Mouse (Mus musculus): ENCODE data around the gene Pip4k2c. TPM values are rescaled to one million over a fixed set of nuclear protein-coding genes. Genes with fewer than 3 reads are reported as not detected.

The Pip4k2c gene
- polyA plus RNA-seq, 1 experiment: 22.2 TPM

DNA sequence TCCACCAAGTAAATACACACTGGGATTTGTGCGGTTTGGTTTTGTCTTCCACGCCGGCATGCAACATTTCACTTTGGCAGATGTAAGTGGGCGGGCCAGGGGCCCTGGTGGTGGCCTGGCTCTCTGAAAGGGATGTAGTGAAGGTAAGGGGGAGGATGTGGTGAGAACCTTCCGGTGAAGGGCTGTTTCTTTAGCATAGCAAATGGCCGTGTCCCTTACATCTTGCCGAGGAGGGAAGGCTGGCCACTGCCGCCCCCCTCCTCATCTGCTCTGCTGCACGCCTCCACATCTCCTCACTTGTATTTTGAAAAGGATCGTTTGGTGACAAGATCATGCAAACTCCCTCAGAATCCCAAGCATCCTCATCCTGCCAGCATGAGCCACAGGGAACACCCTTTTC is 14.3 kb upstream of the Pip4k2c start:
- 8% methylated on average over 10 of the region's 10 CpGs for WGBS
- no peak overlapping the region for H3K27ac ChIP-seq (ENCODE audit: insufficient read depth, low read length)
- no peak overlapping the region for H3K4me3 ChIP-seq (ENCODE audit: extremely low read depth, insufficient read depth, insufficient read length)
- TF ChIP-seq CTCF (IDR thresholded peaks at IDR 0.05; ENCODE audit: extremely low read depth, insufficient read depth, insufficient read length, insufficient replicate concordance) (no peak), POLR2A (IDR thresholded peaks at IDR 0.05; ENCODE audit: low read depth, low read length) (no peak)
- DNase-seq (ENCODE audit: low read depth in 1 of 2, low spot score in 2 of 2): peak in 1 of 2 experiments; percentile 45
- no peaks in the 10 kb centered on the region for H3K36me3 ChIP-seq (ENCODE audit: control insufficient read depth, insufficient read depth, low read length)
- peaks cover 3% of the 10 kb centered on the region; the same call in 1 of the 2 replicates for H3K4me1 ChIP-seq (ENCODE audit: control insufficient read depth, insufficient read depth, insufficient read length)
- no peaks in the 10 kb centered on the region for H3K27me3 ChIP-seq (ENCODE audit: control insufficient read depth, insufficient read depth, low read length)

DNA sequence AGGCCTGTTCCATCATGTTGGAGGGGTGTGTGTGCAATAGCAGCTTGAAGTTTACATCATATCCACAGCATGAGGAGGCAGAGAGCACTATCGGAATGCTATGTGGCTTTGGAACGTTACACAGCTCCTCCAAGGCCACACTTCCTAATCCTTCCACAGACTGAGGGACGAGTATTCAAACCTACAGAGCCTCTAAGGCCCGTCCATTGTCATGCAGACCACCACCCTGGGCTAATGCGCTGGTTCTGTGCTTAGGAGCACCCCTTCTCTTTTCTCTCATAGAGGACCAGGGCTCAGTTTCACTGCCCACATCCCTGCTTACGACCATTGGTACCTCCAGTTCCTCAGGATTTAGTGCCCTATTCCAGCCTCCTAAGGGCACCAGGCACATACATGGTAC is 13.8 kb upstream of the Pip4k2c start:
- Histone ChIP-seq H3K4me3 (ENCODE audit: extremely low read depth, insufficient read depth, insufficient read length) (no peak overlapping the region), H3K4me1 (ENCODE audit: control insufficient read depth, insufficient read depth, insufficient read length) (peaks cover 3% of the 10 kb centered on the region; the same call in 1 of the 2 replicates), H3K27ac (ENCODE audit: insufficient read depth, low read length) (no peak overlapping the region), H3K36me3 (ENCODE audit: control insufficient read depth, insufficient read depth, low read length) (no peaks in the 10 kb centered on the region), H3K27me3 (ENCODE audit: control insufficient read depth, insufficient read depth, low read length) (no peaks in the 10 kb centered on the region)
- 69% methylated on average over 6 of the region's 6 CpGs for WGBS
- DNase-seq (ENCODE audit: low read depth in 1 of 2, low spot score in 2 of 2): no peak
- TF ChIP-seq CTCF (IDR thresholded peaks at IDR 0.05; ENCODE audit: extremely low read depth, insufficient read depth, insufficient read length, insufficient replicate concordance) (no peak), POLR2A (IDR thresholded peaks at IDR 0.05; ENCODE audit: low read depth, low read length) (no peak)

DNA sequence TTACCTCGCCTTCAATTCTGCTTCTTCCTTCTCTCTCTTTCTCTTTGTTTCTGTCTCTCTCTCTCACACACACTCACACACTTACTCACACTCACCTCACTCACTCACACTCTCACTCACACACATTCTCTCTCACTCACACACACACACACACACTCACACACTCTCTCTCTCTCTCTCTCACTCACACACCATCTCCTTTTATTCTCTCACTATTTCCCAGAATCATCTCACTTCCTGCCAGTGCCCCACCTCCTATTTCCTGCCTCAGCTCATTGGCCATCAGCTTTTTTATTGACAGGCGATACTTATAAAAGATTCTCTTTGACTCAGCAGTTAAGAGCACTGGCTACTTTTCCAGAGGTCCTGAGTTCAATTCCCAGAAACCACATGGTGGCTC is 7.0 kb upstream of the Pip4k2c start:
- no peaks in the 10 kb centered on the region for H3K4me1 ChIP-seq (ENCODE audit: control insufficient read depth, insufficient read depth, insufficient read length)
- H3K27me3 ChIP-seq (ENCODE audit: control insufficient read depth, insufficient read depth, low read length): no peaks in the 10 kb centered on the region
- no peaks in the 10 kb centered on the region for H3K36me3 ChIP-seq (ENCODE audit: control insufficient read depth, insufficient read depth, low read length)
- 87% methylated on average over 2 of the region's 2 CpGs for WGBS
- no peak for TF ChIP-seq POLR2A (IDR thresholded peaks at IDR 0.05; ENCODE audit: low read depth, low read length)
- TF ChIP-seq CTCF (IDR thresholded peaks at IDR 0.05; ENCODE audit: extremely low read depth, insufficient read depth, insufficient read length, insufficient replicate concordance): no peak
- no peak overlapping the region for H3K27ac ChIP-seq (ENCODE audit: insufficient read depth, low read length)
- H3K4me3 ChIP-seq (ENCODE audit: extremely low read depth, insufficient read depth, insufficient read length): no peak overlapping the region
- DNase-seq (ENCODE audit: low read depth in 1 of 2, low spot score in 2 of 2): no peak

DNA sequence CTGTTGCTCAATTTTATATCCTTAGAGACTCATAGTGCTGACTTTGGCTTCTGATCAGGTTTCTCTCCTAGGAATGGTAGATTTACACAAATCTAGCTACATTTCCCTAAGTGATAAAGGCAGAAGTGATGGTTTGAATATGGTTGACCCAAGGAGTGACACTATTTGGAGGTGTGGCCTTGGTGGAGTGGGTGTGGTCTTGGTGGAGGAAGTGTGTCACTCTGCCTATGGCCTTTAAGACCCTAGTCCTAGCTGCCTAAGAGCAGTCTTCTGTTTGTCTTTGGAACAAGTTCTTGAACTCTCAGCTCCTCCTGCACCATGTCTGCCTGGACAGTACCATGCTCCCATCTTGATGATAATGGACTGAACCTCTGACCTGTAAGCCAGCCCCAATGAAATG is 5.8 kb upstream of the Pip4k2c start:
- Histone ChIP-seq H3K27me3 (ENCODE audit: control insufficient read depth, insufficient read depth, low read length) (no peaks in the 10 kb centered on the region), H3K4me1 (ENCODE audit: control insufficient read depth, insufficient read depth, insufficient read length) (no peaks in the 10 kb centered on the region), H3K36me3 (ENCODE audit: control insufficient read depth, insufficient read depth, low read length) (no peaks in the 10 kb centered on the region), H3K4me3 (ENCODE audit: extremely low read depth, insufficient read depth, insufficient read length) (no peak overlapping the region), H3K27ac (ENCODE audit: insufficient read depth, low read length) (no peak overlapping the region)
- no peak for DNase-seq (ENCODE audit: low read depth in 1 of 2, low spot score in 2 of 2)
- TF ChIP-seq POLR2A (IDR thresholded peaks at IDR 0.05; ENCODE audit: low read depth, low read length): no peak

DNA sequence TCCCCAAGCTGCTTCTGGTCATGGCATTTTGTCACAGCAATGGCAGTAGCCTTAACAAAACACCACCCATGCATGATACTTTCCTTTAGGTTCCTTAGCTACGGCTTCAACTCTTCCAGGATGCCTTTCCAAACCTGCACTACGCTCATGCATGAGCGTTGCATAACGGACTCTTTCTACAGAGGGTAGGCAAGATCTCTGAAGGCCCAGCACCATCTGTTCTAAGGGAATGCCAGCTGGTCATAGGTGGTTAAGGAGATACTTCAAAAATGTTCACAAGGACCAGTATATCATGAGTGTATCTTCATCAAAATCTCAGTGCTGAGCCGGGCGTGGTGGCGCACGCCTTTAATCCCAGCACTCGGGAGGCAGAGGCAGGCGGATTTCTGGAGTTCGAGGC is 5.1 kb upstream of the Pip4k2c start:
- H3K4me1 ChIP-seq (ENCODE audit: control insufficient read depth, insufficient read depth, insufficient read length): no peaks in the 10 kb centered on the region
- H3K4me3 ChIP-seq (ENCODE audit: extremely low read depth, insufficient read depth, insufficient read length): no peak overlapping the region
- no peak overlapping the region for H3K27ac ChIP-seq (ENCODE audit: insufficient read depth, low read length)
- no peaks in the 10 kb centered on the region for H3K36me3 ChIP-seq (ENCODE audit: control insufficient read depth, insufficient read depth, low read length)
- no peak for TF ChIP-seq POLR2A (IDR thresholded peaks at IDR 0.05; ENCODE audit: low read depth, low read length)
- no peak for TF ChIP-seq CTCF (IDR thresholded peaks at IDR 0.05; ENCODE audit: extremely low read depth, insufficient read depth, insufficient read length, insufficient replicate concordance)
- no peak for DNase-seq (ENCODE audit: low read depth in 1 of 2, low spot score in 2 of 2)
- H3K27me3 ChIP-seq (ENCODE audit: control insufficient read depth, insufficient read depth, low read length): no peaks in the 10 kb centered on the region
- WGBS: 94% methylated on average over 11 of the region's 11 CpGs

DNA sequence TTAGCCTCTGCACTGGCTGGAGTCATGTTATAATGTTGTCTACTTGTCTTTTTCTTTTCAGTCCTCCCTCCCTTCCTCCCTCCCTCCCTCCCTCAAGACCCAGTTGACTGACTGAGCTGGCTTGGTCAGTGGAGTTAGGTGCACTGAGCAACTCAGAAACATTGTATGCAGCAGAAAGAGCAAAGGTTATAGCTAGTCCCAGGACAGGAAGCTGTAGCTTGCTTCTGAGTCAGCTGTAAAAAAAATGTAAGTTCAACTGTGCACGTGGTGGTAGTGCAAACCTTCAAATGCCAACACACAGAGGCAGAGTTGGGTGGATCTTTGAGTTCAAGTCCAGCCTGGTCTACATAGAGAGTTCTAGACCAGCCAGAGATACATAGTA is 3.0 kb upstream of the Pip4k2c start:
- no peaks in the 10 kb centered on the region for H3K36me3 ChIP-seq (ENCODE audit: control insufficient read depth, insufficient read depth, low read length)
- TF ChIP-seq CTCF (IDR thresholded peaks at IDR 0.05; ENCODE audit: extremely low read depth, insufficient read depth, insufficient read length, insufficient replicate concordance) (no peak), POLR2A (IDR thresholded peaks at IDR 0.05; ENCODE audit: low read depth, low read length) (no peak)
- peaks cover 7% of the 10 kb centered on the region; the same call in 1 of the 2 replicates for H3K4me1 ChIP-seq (ENCODE audit: control insufficient read depth, insufficient read depth, insufficient read length)
- no peak overlapping the region for H3K4me3 ChIP-seq (ENCODE audit: extremely low read depth, insufficient read depth, insufficient read length)
- no peak overlapping the region for H3K27ac ChIP-seq (ENCODE audit: insufficient read depth, low read length)
- 21% methylated on average over 1 of the region's 1 CpGs for WGBS
- no peak for DNase-seq (ENCODE audit: low read depth in 1 of 2, low spot score in 2 of 2)
- no peaks in the 10 kb centered on the region for H3K27me3 ChIP-seq (ENCODE audit: control insufficient read depth, insufficient read depth, low read length)

DNA sequence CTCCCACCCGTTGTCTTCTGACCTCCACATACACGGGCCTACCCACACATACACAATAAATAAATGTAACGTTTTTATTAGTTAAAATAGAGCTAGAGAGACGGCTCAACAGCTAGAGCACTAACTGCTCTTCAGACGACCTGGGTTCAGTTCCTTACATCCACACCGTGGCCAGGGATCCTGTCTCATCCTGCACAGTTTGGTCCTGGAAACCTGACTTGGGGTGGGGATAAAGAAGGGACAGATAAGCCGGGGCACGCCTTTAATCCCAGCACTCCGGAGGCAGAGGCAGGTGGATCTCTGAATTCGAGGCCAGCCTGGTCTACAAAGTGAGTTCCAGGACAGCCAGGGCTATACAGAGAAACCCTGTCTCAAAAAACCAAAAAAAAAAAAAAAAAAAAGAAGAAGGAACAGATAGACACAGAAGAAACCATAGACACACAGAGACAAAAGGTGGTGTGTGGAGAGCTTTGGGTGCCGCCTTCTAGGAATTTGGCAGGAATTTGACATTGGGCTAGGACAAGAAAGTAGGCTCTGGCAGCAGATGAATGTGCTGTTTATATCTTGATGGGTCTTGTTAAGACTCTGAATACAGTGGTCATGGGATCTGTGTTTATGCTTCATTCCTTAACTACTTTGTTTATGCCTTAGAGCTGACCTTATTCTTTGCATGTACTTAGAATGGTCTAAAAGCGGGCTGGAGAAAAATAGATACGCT is 2.5 kb upstream of the Pip4k2c start:
- TF ChIP-seq CTCF (IDR thresholded peaks at IDR 0.05; ENCODE audit: extremely low read depth, insufficient read depth, insufficient read length, insufficient replicate concordance) (no peak), POLR2A (IDR thresholded peaks at IDR 0.05; ENCODE audit: low read depth, low read length) (no peak)
- Histone ChIP-seq H3K4me3 (ENCODE audit: extremely low read depth, insufficient read depth, insufficient read length) (no peak overlapping the region), H3K4me1 (ENCODE audit: control insufficient read depth, insufficient read depth, insufficient read length) (peaks cover 7% of the 10 kb centered on the region; the same call in 1 of the 2 replicates), H3K27ac (ENCODE audit: insufficient read depth, low read length) (no peak overlapping the region), H3K27me3 (ENCODE audit: control insufficient read depth, insufficient read depth, low read length) (no peaks in the 10 kb centered on the region), H3K36me3 (ENCODE audit: control insufficient read depth, insufficient read depth, low read length) (no peaks in the 10 kb centered on the region)
- no peak for DNase-seq (ENCODE audit: low read depth in 1 of 2, low spot score in 2 of 2)
- 92% methylated on average over 13 of the region's 13 CpGs for WGBS
